Mouse (Mus musculus): Measurements from ENCODE around the gene Pik3c2a. TPM values are rescaled to one million over a fixed set of nuclear protein-coding genes. Genes with fewer than 3 reads are reported as not detected.

Gene Pik3c2a
- polyA plus RNA-seq, 1 experiment, result 38.3 TPM

DNA sequence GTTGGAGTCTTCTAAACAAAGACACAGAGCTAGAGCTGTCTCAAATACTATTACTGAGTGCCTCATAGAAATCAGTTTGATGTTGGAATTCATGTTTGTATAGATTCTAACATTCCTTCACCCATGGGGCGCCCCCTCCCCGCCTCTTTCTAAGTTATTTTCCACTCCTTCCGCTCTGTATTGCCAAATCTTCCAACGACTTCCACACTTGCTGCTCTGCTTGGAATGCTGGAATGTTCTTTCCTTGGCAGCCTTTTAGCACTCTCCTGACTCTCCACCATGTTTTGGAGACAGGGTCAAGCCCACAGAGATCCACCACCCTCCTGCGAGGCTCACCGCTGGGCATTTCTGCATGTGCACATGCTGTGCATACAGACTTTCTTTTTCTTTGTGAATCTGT lies 14.1 kb upstream of the Pik3c2a start:
- TF ChIP-seq CTCF (IDR thresholded peaks at IDR 0.05; ENCODE audit: low read depth, low read length) (no peak), POLR2A (IDR thresholded peaks at IDR 0.05; ENCODE audit: borderline replicate concordance, low read depth, low read length) (no peak)
- Histone ChIP-seq H3K27ac (ENCODE audit: insufficient read depth, low read depth, low read length) (peak overlapping the region; percentile 85), H3K4me1 (ENCODE audit: control insufficient read depth, insufficient read depth, low read length) (peaks cover 50% of the 10 kb centered on the region), H3K4me3 (ENCODE audit: insufficient read depth, low read length) (no peak overlapping the region)

DNA sequence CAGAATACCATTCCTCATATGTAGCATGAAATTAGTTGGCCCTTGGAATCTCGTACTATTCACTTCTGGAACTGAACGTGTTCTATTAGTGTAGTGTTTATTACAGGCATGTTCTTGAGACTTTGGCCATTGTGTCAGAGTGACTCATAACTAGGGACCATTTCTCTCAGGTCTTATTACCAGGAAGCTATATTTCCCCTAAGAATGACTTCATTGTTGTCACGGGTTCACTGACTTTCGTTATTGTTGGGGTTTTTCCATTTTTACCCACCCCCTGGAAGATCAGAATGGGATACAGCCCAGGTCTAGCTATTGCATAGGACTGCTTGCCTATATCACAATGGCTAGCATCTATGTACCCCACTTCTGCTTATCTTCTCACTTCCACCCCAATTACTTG lies 13.7 kb upstream of the Pik3c2a start:
- Histone ChIP-seq H3K27ac (ENCODE audit: insufficient read depth, low read depth, low read length) (peak overlapping the region; percentile 85), H3K4me3 (ENCODE audit: insufficient read depth, low read length) (no peak overlapping the region), H3K4me1 (ENCODE audit: control insufficient read depth, insufficient read depth, low read length) (peaks cover 46% of the 10 kb centered on the region)
- TF ChIP-seq CTCF (IDR thresholded peaks at IDR 0.05; ENCODE audit: low read depth, low read length) (no peak), POLR2A (IDR thresholded peaks at IDR 0.05; ENCODE audit: borderline replicate concordance, low read depth, low read length) (no peak)

DNA sequence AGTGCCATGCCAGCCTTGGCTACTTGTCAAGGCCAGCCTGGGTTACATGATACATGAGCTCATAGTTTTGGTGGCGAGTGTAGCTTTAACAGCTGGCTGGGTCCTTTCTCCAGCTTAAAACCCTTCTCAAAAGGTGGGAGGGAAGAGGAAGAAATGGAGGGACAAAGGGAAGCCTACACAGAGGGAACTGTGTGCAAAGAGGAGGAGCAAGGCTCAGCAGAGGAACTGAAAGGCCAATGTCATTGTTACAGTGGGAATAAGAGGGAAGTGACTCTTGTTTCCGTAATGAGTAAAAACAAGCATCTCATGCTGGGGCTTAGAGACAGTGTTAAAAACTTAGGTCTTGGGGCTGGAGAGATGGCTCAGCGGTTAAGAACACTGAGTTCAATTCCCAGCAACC lies 3.4 kb upstream of the Pik3c2a start:
- Histone ChIP-seq H3K4me3 (ENCODE audit: insufficient read depth, low read length) (no peak overlapping the region; the same call in 1 of the 2 replicates), H3K4me1 (ENCODE audit: control insufficient read depth, insufficient read depth, low read length) (peaks cover 26% of the 10 kb centered on the region), H3K27ac (ENCODE audit: insufficient read depth, low read depth, low read length) (peak overlapping the region; percentile 100)
- TF ChIP-seq CTCF (IDR thresholded peaks at IDR 0.05; ENCODE audit: low read depth, low read length) (no peak), POLR2A (IDR thresholded peaks at IDR 0.05; ENCODE audit: borderline replicate concordance, low read depth, low read length) (no peak)

DNA sequence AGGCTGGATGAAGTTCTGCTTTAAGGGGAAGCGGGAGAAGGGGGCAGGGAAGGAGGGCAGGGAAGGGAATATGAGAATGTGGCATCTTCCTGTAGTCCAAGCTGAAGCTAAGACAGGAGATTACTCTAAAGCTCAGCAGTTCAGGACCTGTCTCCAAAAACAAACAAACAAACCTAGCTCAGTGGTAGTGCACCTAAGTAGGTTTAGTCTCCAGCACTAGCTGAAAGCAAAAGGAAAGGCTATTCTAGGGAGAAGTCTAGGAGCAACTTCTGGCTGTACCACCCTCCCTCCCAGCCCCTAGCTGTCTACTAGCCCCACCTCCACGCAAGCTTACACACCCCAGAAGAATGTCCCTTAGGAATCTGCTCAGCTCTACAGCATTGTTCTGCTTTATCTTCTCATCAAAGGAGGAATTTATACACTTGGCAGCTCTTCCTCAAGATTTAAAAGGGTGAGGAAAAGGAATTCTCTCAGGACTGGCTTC lies 1.1 kb upstream of the Pik3c2a start:
- peak overlapping the region; percentile 99 for H3K4me3 ChIP-seq (ENCODE audit: insufficient read depth, low read length)
- H3K4me1 ChIP-seq (ENCODE audit: control insufficient read depth, insufficient read depth, low read length), result peaks cover 32% of the 10 kb centered on the region
- TF ChIP-seq CTCF (IDR thresholded peaks at IDR 0.05; ENCODE audit: low read depth, low read length) (no peak), POLR2A (IDR thresholded peaks at IDR 0.05; ENCODE audit: borderline replicate concordance, low read depth, low read length) (no peak)
- H3K27ac ChIP-seq (ENCODE audit: insufficient read depth, low read depth, low read length), result peak overlapping the region; percentile 74

DNA sequence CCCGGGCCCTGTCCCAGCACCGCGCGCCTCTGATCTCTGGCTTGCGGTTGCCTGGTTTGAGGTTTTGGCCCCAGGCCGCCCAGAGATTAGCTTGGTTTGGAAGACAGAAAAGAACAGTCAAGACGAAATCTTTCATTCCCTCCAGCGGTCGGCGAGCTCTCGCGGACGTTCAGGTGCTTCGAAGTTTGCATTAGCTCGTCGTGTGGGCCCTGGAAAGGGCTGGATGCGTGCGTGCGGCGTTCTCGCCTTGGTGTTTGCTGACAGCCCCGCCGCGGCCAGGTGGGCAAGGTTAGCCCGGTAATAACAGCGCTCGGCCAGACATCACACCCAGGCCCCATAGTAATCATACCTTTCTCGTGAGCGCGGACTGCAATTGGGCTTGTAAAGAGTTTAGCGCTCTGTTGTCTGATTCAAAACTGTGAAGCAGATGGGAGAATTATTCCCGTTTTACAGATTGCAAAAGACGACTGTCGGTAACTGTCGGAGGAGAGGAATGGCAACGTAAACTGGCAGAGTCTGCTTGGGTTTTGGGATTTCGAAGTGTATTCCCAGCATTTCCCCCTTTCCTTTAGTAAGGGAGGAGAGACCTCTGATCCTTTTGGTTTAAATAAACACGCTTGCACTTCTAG lies 562 bp upstream of the Pik3c2a start:
- Histone ChIP-seq H3K27ac (ENCODE audit: insufficient read depth, low read depth, low read length) (peak overlapping the region; percentile 74), H3K4me3 (ENCODE audit: insufficient read depth, low read length) (peak overlapping the region; percentile 99), H3K4me1 (ENCODE audit: control insufficient read depth, insufficient read depth, low read length) (peaks cover 32% of the 10 kb centered on the region)
- TF ChIP-seq POLR2A (IDR thresholded peaks at IDR 0.05; ENCODE audit: borderline replicate concordance, low read depth, low read length), result no peak
- no peak for TF ChIP-seq CTCF (IDR thresholded peaks at IDR 0.05; ENCODE audit: low read depth, low read length)

DNA sequence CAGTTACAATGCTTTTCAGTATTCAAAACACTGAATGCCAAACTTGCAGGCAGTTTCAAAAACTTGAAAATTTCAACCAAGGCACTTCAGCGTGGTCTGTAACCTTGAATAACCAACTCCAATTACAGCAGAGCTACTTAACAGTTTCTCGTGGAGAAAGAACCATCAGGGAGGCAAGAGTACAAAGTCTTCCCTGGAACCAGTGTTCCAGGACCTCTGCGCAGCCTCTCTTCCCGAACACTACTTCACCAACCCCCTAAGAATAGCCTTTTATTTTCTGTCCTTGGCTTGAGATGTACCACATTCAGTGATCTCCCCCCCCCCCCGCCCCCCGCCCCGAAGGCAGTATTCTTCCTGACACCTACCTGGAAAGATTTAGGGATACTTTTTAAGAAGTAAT lies 1.0 kb downstream of the Pik3c2a start:
- H3K4me1 ChIP-seq (ENCODE audit: control insufficient read depth, insufficient read depth, low read length), result peaks cover 28% of the 10 kb centered on the region
- no peak overlapping the region; the same call in 1 of the 2 replicates for H3K27ac ChIP-seq (ENCODE audit: insufficient read depth, low read depth, low read length)
- TF ChIP-seq POLR2A (IDR thresholded peaks at IDR 0.05; ENCODE audit: borderline replicate concordance, low read depth, low read length) (no peak), CTCF (IDR thresholded peaks at IDR 0.05; ENCODE audit: low read depth, low read length) (no peak)
- H3K4me3 ChIP-seq (ENCODE audit: insufficient read depth, low read length), result peak overlapping the region; percentile 99

DNA sequence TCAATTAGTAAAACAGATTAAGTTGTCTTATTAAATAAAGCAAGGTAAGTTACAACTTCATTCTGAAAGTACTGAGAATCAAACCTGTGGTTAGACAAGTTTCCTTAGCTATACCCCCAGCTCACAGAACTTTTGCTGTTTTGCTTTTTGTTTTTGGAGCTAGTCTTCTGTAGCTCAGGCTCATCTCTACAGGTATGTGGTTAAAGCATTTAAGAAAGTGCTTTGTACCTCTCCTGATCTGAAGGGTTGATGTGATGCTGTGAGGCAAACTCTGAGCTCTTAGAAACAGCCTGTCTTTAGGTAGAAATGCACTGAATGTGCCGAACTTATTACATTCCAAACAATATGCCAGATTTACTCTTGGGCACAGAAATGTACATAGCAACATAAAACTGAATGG lies 1.9 kb downstream of the Pik3c2a start:
- Histone ChIP-seq H3K27ac (ENCODE audit: insufficient read depth, low read depth, low read length) (no peak overlapping the region), H3K4me1 (ENCODE audit: control insufficient read depth, insufficient read depth, low read length) (peaks cover 23% of the 10 kb centered on the region), H3K4me3 (ENCODE audit: insufficient read depth, low read length) (0 out of 2 replicates have a peak overlapping the region, but pooled peaks have one; percentile 13)
- TF ChIP-seq CTCF (IDR thresholded peaks at IDR 0.05; ENCODE audit: low read depth, low read length) (no peak), POLR2A (IDR thresholded peaks at IDR 0.05; ENCODE audit: borderline replicate concordance, low read depth, low read length) (no peak)

DNA sequence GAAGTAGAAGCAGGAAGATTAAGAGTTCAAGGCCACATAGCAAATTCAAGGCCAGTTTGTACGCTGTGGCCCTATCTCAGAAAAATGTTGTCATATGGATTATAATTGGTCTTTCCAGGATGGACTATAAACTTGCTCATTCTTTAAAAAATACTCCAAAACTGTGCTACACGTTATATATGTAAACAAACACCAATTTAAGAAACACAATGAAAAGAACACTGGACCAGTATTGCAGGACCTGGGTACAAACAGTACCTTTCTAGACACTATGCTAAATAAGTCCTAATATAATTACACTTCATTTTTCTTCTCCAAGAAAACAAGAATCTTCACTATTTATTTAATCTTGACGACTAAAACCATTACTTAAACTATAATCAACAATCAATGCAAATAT lies 11.6 kb downstream of the Pik3c2a start:
- H3K4me3 ChIP-seq (ENCODE audit: insufficient read depth, low read length), result no peak overlapping the region
- H3K27ac ChIP-seq (ENCODE audit: insufficient read depth, low read depth, low read length), result no peak overlapping the region
- TF ChIP-seq POLR2A (IDR thresholded peaks at IDR 0.05; ENCODE audit: borderline replicate concordance, low read depth, low read length) (no peak), CTCF (IDR thresholded peaks at IDR 0.05; ENCODE audit: low read depth, low read length) (no peak)
- H3K4me1 ChIP-seq (ENCODE audit: control insufficient read depth, insufficient read depth, low read length), result peaks cover 2% of the 10 kb centered on the region; the same call in 1 of the 2 replicates

DNA sequence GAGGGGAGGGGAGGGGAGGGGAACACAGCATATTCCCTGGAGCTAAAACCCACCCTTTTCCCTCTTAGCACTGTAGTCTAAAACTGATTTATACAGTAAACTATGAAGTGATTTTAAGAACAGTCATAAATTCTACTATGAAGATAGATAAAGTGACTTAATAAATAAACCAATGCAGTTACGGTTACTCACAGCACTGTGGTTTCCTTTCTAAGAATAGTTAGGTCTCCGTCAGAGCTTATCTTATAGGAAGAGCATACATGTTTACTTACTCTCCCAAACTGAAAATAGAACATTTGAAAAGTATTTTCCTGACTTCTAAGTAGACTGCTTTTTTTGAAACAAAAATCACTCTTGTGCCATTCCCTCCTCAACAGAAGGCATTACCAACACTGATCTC lies 12.3 kb downstream of the Pik3c2a start:
- Histone ChIP-seq H3K4me3 (ENCODE audit: insufficient read depth, low read length) (no peak overlapping the region), H3K27ac (ENCODE audit: insufficient read depth, low read depth, low read length) (no peak overlapping the region), H3K4me1 (ENCODE audit: control insufficient read depth, insufficient read depth, low read length) (peaks cover 2% of the 10 kb centered on the region; the same call in 1 of the 2 replicates)
- TF ChIP-seq POLR2A (IDR thresholded peaks at IDR 0.05; ENCODE audit: borderline replicate concordance, low read depth, low read length) (no peak), CTCF (IDR thresholded peaks at IDR 0.05; ENCODE audit: low read depth, low read length) (no peak)

DNA sequence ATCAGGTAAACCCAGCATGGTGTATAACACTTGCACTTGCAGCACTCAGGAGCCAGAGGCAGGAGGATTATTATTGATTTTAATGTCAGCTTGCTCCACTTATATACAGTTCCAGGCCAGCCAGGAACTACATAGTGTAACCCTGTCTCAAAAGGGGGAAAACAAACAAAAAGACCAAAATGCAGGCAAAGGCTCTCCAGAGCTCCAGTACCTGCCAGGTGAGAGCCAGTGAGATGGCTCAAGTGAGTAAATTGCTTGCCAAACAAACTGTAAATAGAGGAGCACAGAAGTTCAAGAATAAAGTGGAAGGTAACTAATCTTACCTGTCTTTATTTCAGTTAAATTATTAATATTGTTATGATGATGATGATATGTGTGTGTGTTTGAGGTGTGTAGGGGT lies 16.0 kb downstream of the Pik3c2a start:
- Histone ChIP-seq H3K4me1 (ENCODE audit: control insufficient read depth, insufficient read depth, low read length) (peaks cover 5% of the 10 kb centered on the region), H3K4me3 (ENCODE audit: insufficient read depth, low read length) (no peak overlapping the region), H3K27ac (ENCODE audit: insufficient read depth, low read depth, low read length) (no peak overlapping the region)
- TF ChIP-seq POLR2A (IDR thresholded peaks at IDR 0.05; ENCODE audit: borderline replicate concordance, low read depth, low read length) (no peak), CTCF (IDR thresholded peaks at IDR 0.05; ENCODE audit: low read depth, low read length) (no peak)

Data from bone marrow macrophage, adult 2 months (primary cell).